ENCODE assay signal across 21 mouse cellular contexts in genomic region chr2:133688788-133689155, GRCm38 (mm10).
DNase-seq lines count a peak whose midpoint lies in the region; ATAC-seq and TF ChIP-seq lines count a peak whose summit lies in the region.
"Had no signal": no experiment of that assay in that cellular context is flagged by ENCODE, and none has a peak within 500 bp of the region (broad histone marks: within the 10 kb centered on the region; RNA-seq: fewer than 3 reads in every experiment).

No protein-coding gene starts in this region.

- H3K9me3 ChIP-seq in liver, embryonic 11.5 days (ENCODE audit: control insufficient read depth, low read length), result no peaks in the 10 kb centered on the region
- no peaks in the 10 kb centered on the region for H3K9me3 ChIP-seq in liver, embryonic 13.5 days (replicated peaks)
- H3K9me3 ChIP-seq in liver, postnatal 0 days (ENCODE audit: low read length), result no peaks in the 10 kb centered on the region
- H3K9me3 ChIP-seq: embryonic facial prominence, embryonic 10.5 days; forebrain, embryonic 15.5 days; heart, embryonic 15.5 days; hindbrain, embryonic 13.5 days had no signal

- peak overlapping the region; percentile 48; the same call in 1 of the 2 replicates for H3K27ac ChIP-seq in liver, embryonic 11.5 days (ENCODE audit: low read depth, low read length)
- peak overlapping the region; percentile 71 for H3K27ac ChIP-seq in liver, embryonic 13.5 days
- no peak overlapping the region for H3K27ac ChIP-seq in liver, postnatal 0 days (ENCODE audit: low read depth)
- H3K27ac ChIP-seq: embryonic facial prominence, embryonic 10.5 days; forebrain, embryonic 15.5 days; heart, adult 2 months; heart, embryonic 15.5 days; hindbrain, embryonic 13.5 days; hindbrain, postnatal 0 days had no signal

- no peaks in the 10 kb centered on the region for H3K36me3 ChIP-seq in liver, embryonic 11.5 days (ENCODE audit: control insufficient read depth, insufficient read depth, low read length)
- H3K36me3 ChIP-seq in liver, embryonic 13.5 days, result no peaks in the 10 kb centered on the region
- H3K36me3 ChIP-seq in liver, postnatal 0 days (replicated peaks; ENCODE audit: insufficient read depth, low read length), result no peaks in the 10 kb centered on the region
- H3K36me3 ChIP-seq: embryonic facial prominence, embryonic 10.5 days; forebrain, embryonic 15.5 days; heart, embryonic 15.5 days; hindbrain, embryonic 13.5 days had no signal

- no peak for DNase-seq in liver, embryonic 11.5 days (ENCODE audit: low spot score)
- DNase-seq in liver, result no peak
- peak; percentile 3 for DNase-seq in liver, embryonic 13.5 days
- no peak for DNase-seq in liver, postnatal 0 days
- no peak for DNase-seq in thymus, postnatal 36 days
- DNase-seq: adrenal gland, adult 2 months; adrenal gland, postnatal 25 days; cerebellum, adult 9-10 months; gastrocnemius, postnatal 14 days; heart, adult 2 months; heart, postnatal 14 days had no signal

- 65% methylated on average over 3 of the region's 3 CpGs for WGBS in liver, embryonic 11.5 days
- 47% methylated on average over 3 of the region's 3 CpGs for WGBS in liver, embryonic 13.5 days (ENCODE audit: insufficient replicate concordance)
- 61% methylated on average over 3 of the region's 3 CpGs for WGBS in liver, postnatal 0 days (ENCODE audit: insufficient replicate concordance)

- H3K4me3 ChIP-seq in liver, embryonic 11.5 days (ENCODE audit: low read depth, low read length), result no peak overlapping the region
- no peak overlapping the region for H3K4me3 ChIP-seq in liver, embryonic 13.5 days (replicated peaks)
- H3K4me3 ChIP-seq in liver, postnatal 0 days (ENCODE audit: low read depth, low read length), result no peak overlapping the region
- H3K4me3 ChIP-seq: embryonic facial prominence, embryonic 10.5 days; erythroblast, embryonic 14.5 days; forebrain, embryonic 15.5 days; heart, adult 2 months; heart, embryonic 15.5 days; hindbrain, embryonic 13.5 days had no signal

- peak; percentile 79 for ATAC-seq in liver, embryonic 11.5 days (replicated peaks; ENCODE audit: low FRiP score)
- ATAC-seq in liver, embryonic 13.5 days (ENCODE audit: low read depth), result peak; percentile 79
- peak; percentile 77 for ATAC-seq in liver, postnatal 0 days
- ATAC-seq in activated CD4-positive, CD25-positive, alpha-beta regulatory T cell, adult 4 months, result no peak
- ATAC-seq in monocyte, adult 5-6 weeks (replicated peaks; ENCODE audit: insufficient number of reproducible peaks, low FRiP score, low TSS enrichment, poor library complexity, severe bottlenecking), result no peak
- ATAC-seq: forebrain, embryonic 15.5 days; hindbrain, postnatal 0 days; Patski had no signal

- peak; percentile 31; the same call in 1 of the 2 replicates for TF ChIP-seq EP300 in liver, postnatal 0 days (IDR thresholded peaks at IDR 0.05; ENCODE audit: low read depth)

- no peak overlapping the region for H3K4me2 ChIP-seq in liver, embryonic 11.5 days
- peak overlapping the region; percentile 33; the same call in 1 of the 2 replicates for H3K4me2 ChIP-seq in liver, embryonic 13.5 days
- H3K4me2 ChIP-seq in liver, postnatal 0 days (ENCODE audit: low read depth, low read length), result no peak overlapping the region
- H3K4me2 ChIP-seq: forebrain, embryonic 15.5 days; heart, embryonic 11.5 days; heart, embryonic 15.5 days; hindbrain, embryonic 13.5 days had no signal

- TF ChIP-seq CTCF in liver, postnatal 0 days (IDR thresholded peaks at IDR 0.05; ENCODE audit: low read depth), result no peak

- H3K4me1 ChIP-seq in liver, embryonic 11.5 days (replicated peaks; ENCODE audit: control insufficient read depth, insufficient read depth, low read length), result no peaks in the 10 kb centered on the region
- peaks cover 25% of the 10 kb centered on the region for H3K4me1 ChIP-seq in liver, embryonic 13.5 days (replicated peaks)
- no peaks in the 10 kb centered on the region; the same call in 1 of the 2 replicates for H3K4me1 ChIP-seq in liver, postnatal 0 days (ENCODE audit: insufficient read depth)
- H3K4me1 ChIP-seq: embryonic facial prominence, embryonic 10.5 days; forebrain, embryonic 15.5 days; heart, embryonic 15.5 days; hindbrain, embryonic 13.5 days had no signal

- no peaks in the 10 kb centered on the region for H3K27me3 ChIP-seq in liver, embryonic 11.5 days (replicated peaks; ENCODE audit: control insufficient read depth, insufficient read depth, low read length)
- no peaks in the 10 kb centered on the region for H3K27me3 ChIP-seq in liver, embryonic 13.5 days
- no peaks in the 10 kb centered on the region for H3K27me3 ChIP-seq in liver, postnatal 0 days (ENCODE audit: insufficient read depth, low read length)
- H3K27me3 ChIP-seq: forebrain, embryonic 15.5 days; heart, embryonic 15.5 days; hindbrain, embryonic 13.5 days had no signal

- no peak overlapping the region for H3K9ac ChIP-seq in liver, embryonic 11.5 days (ENCODE audit: low read depth, low read length)
- H3K9ac ChIP-seq in liver, embryonic 13.5 days, result no peak overlapping the region
- no peak overlapping the region for H3K9ac ChIP-seq in liver, postnatal 0 days (replicated peaks)
- H3K9ac ChIP-seq: forebrain, embryonic 15.5 days; heart, embryonic 15.5 days; hindbrain, embryonic 13.5 days had no signal

Comparison
In these comparisons a context has a peak if more than half of its experiments do, and no peak if none do; other contexts are left out.
1. ATAC-seq: peak in liver, embryonic 11.5 days (single experiment), liver, embryonic 13.5 days (single experiment) and liver, postnatal 0 days (single experiment); none in activated CD4-positive, CD25-positive, alpha-beta regulatory T cell, adult 4 months (single experiment) and monocyte, adult 5-6 weeks (single experiment).